Mouse (Mus musculus): ENCODE results near the gene Txndc9. TPM values are rescaled to one million over a fixed set of nuclear protein-coding genes. Genes with fewer than 3 reads are reported as not detected.

The Txndc9 gene
- polyA plus RNA-seq, 1 experiment from 2014 or later, result 126 TPM

GRCm38 (mm10) chr1:37959486-37959885 lies 38.2 kb downstream of the Txndc9 start:
- WGBS (ENCODE audit: insufficient replicate concordance), result 81% methylated on average over 5 of the region's 5 CpGs
- Histone ChIP-seq H3K9ac (ENCODE audit: low read depth, low read length) (no peak overlapping the region), H3K9me3 (replicated peaks; ENCODE audit: control insufficient read depth, low read length) (no peaks in the 10 kb centered on the region), H3K4me1 (ENCODE audit: control insufficient read depth, insufficient read depth, low read length) (no peaks in the 10 kb centered on the region), H3K4me3 (ENCODE audit: low read depth, low read length) (no peak overlapping the region), H3K4me2 (no peak overlapping the region), H3K27ac (ENCODE audit: low read depth, low read length) (no peak overlapping the region), H3K36me3 (ENCODE audit: control insufficient read depth, insufficient read depth, low read length) (no peaks in the 10 kb centered on the region), H3K27me3 (ENCODE audit: control insufficient read depth, insufficient read depth, low read length) (no peaks in the 10 kb centered on the region)
- ATAC-seq (replicated peaks; ENCODE audit: insufficient number of reproducible peaks, low FRiP score, low TSS enrichment), result no peak

GRCm38 (mm10) chr1:37958516-37958915 lies 39.2 kb downstream of the Txndc9 start:
- Histone ChIP-seq H3K4me3 (ENCODE audit: low read depth, low read length) (no peak overlapping the region), H3K27me3 (ENCODE audit: control insufficient read depth, insufficient read depth, low read length) (no peaks in the 10 kb centered on the region), H3K36me3 (ENCODE audit: control insufficient read depth, insufficient read depth, low read length) (no peaks in the 10 kb centered on the region), H3K9me3 (replicated peaks; ENCODE audit: control insufficient read depth, low read length) (no peaks in the 10 kb centered on the region), H3K27ac (ENCODE audit: low read depth, low read length) (no peak overlapping the region), H3K4me2 (no peak overlapping the region), H3K4me1 (ENCODE audit: control insufficient read depth, insufficient read depth, low read length) (no peaks in the 10 kb centered on the region), H3K9ac (ENCODE audit: low read depth, low read length) (no peak overlapping the region)
- no peak for ATAC-seq (replicated peaks; ENCODE audit: insufficient number of reproducible peaks, low FRiP score, low TSS enrichment)
- 75% methylated on average over 2 of the region's 2 CpGs for WGBS (ENCODE audit: insufficient replicate concordance)

GRCm38 (mm10) chr1:37957659-37958058 lies 40.0 kb downstream of the Txndc9 start, which contains the start of gene Lyg1:
Gene Lyg1, minus strand, starts transcription at chr1:37957759.
- Histone ChIP-seq H3K4me1 (ENCODE audit: control insufficient read depth, insufficient read depth, low read length) (no peaks in the 10 kb centered on the region), H3K4me2 (no peak within 1 kb of the TSS), H3K27me3 (ENCODE audit: control insufficient read depth, insufficient read depth, low read length) (no peaks in the 10 kb centered on the region), H3K9me3 (replicated peaks; ENCODE audit: control insufficient read depth, low read length) (no peaks in the 10 kb centered on the region), H3K36me3 (ENCODE audit: control insufficient read depth, insufficient read depth, low read length) (no peaks in the 10 kb centered on the region), H3K27ac (ENCODE audit: low read depth, low read length) (no peak within 1 kb of the TSS), H3K4me3 (ENCODE audit: low read depth, low read length) (no peak within 1 kb of the TSS), H3K9ac (ENCODE audit: low read depth, low read length) (no peak within 1 kb of the TSS)
- WGBS (ENCODE audit: insufficient replicate concordance), result 74% methylated on average over 5 of the region's 5 CpGs
- ATAC-seq (replicated peaks; ENCODE audit: insufficient number of reproducible peaks, low FRiP score, low TSS enrichment), result no peak

- no peak overlapping the region for H3K9ac ChIP-seq (ENCODE audit: low read depth, low read length)
- no peak overlapping the region for H3K4me2 ChIP-seq
- no peaks in the 10 kb centered on the region for H3K36me3 ChIP-seq (ENCODE audit: control insufficient read depth, insufficient read depth, low read length)
- H3K27ac ChIP-seq (ENCODE audit: low read depth, low read length), result no peak overlapping the region
- no peaks in the 10 kb centered on the region for H3K9me3 ChIP-seq (replicated peaks; ENCODE audit: control insufficient read depth, low read length)
- ATAC-seq (replicated peaks; ENCODE audit: insufficient number of reproducible peaks, low FRiP score, low TSS enrichment), result no peak
- no peaks in the 10 kb centered on the region for H3K4me1 ChIP-seq (ENCODE audit: control insufficient read depth, insufficient read depth, low read length)
- H3K27me3 ChIP-seq (ENCODE audit: control insufficient read depth, insufficient read depth, low read length), result no peaks in the 10 kb centered on the region
- 35% methylated on average over 3 of the region's 3 CpGs for WGBS (ENCODE audit: insufficient replicate concordance)
- no peak overlapping the region for H3K4me3 ChIP-seq (ENCODE audit: low read depth, low read length)
These were observed 40.8 kb downstream of the Txndc9 start for GRCm38 (mm10) chr1:37956690-37957431.

GRCm38 (mm10) chr1:37955251-37955650 lies 42.4 kb downstream of the Txndc9 start:
- no peak for ATAC-seq (replicated peaks; ENCODE audit: insufficient number of reproducible peaks, low FRiP score, low TSS enrichment)
- no peak overlapping the region for H3K4me2 ChIP-seq
- H3K4me3 ChIP-seq (ENCODE audit: low read depth, low read length), result no peak overlapping the region

GRCm38 (mm10) chr1:37954786-37955185 lies 42.9 kb downstream of the Txndc9 start:
- no peak for ATAC-seq (replicated peaks; ENCODE audit: insufficient number of reproducible peaks, low FRiP score, low TSS enrichment)
- WGBS (ENCODE audit: insufficient replicate concordance), result 66% methylated on average over 7 of the region's 7 CpGs
- Histone ChIP-seq H3K4me1 (ENCODE audit: control insufficient read depth, insufficient read depth, low read length) (no peaks in the 10 kb centered on the region), H3K4me2 (no peak overlapping the region), H3K9ac (ENCODE audit: low read depth, low read length) (no peak overlapping the region), H3K27me3 (ENCODE audit: control insufficient read depth, insufficient read depth, low read length) (no peaks in the 10 kb centered on the region), H3K4me3 (ENCODE audit: low read depth, low read length) (no peak overlapping the region), H3K27ac (ENCODE audit: low read depth, low read length) (no peak overlapping the region), H3K9me3 (replicated peaks; ENCODE audit: control insufficient read depth, low read length) (no peaks in the 10 kb centered on the region), H3K36me3 (ENCODE audit: control insufficient read depth, insufficient read depth, low read length) (no peaks in the 10 kb centered on the region)

More at GRCm38 (mm10) chr1:37955251-37955650, 42.4 kb downstream of the Txndc9 start:
- no peak overlapping the region for H3K9ac ChIP-seq (ENCODE audit: low read depth, low read length)
- H3K9me3 ChIP-seq (replicated peaks; ENCODE audit: control insufficient read depth, low read length), result no peaks in the 10 kb centered on the region
- H3K36me3 ChIP-seq (ENCODE audit: control insufficient read depth, insufficient read depth, low read length), result no peaks in the 10 kb centered on the region
- H3K27me3 ChIP-seq (ENCODE audit: control insufficient read depth, insufficient read depth, low read length), result no peaks in the 10 kb centered on the region
- H3K27ac ChIP-seq (ENCODE audit: low read depth, low read length), result no peak overlapping the region
- H3K4me1 ChIP-seq (ENCODE audit: control insufficient read depth, insufficient read depth, low read length), result no peaks in the 10 kb centered on the region
- WGBS (ENCODE audit: insufficient replicate concordance), result 90% methylated on average over 2 of the region's 2 CpGs

- Histone ChIP-seq H3K4me3 (ENCODE audit: low read depth, low read length) (no peak overlapping the region), H3K27me3 (ENCODE audit: control insufficient read depth, insufficient read depth, low read length) (no peaks in the 10 kb centered on the region), H3K4me1 (ENCODE audit: control insufficient read depth, insufficient read depth, low read length) (no peaks in the 10 kb centered on the region), H3K4me2 (no peak overlapping the region), H3K9ac (ENCODE audit: low read depth, low read length) (no peak overlapping the region), H3K9me3 (replicated peaks; ENCODE audit: control insufficient read depth, low read length) (no peaks in the 10 kb centered on the region), H3K27ac (ENCODE audit: low read depth, low read length) (no peak overlapping the region), H3K36me3 (ENCODE audit: control insufficient read depth, insufficient read depth, low read length) (no peaks in the 10 kb centered on the region)
- 65% methylated on average over 2 of the region's 2 CpGs for WGBS (ENCODE audit: insufficient replicate concordance)
- no peak for ATAC-seq (replicated peaks; ENCODE audit: insufficient number of reproducible peaks, low FRiP score, low TSS enrichment)
These were observed 48.8 kb downstream of the Txndc9 start for GRCm38 (mm10) chr1:37948906-37949305.

Measured in heart, embryonic 11.5 days (tissue).